Mouse (Mus musculus): Measurements from ENCODE around the gene Ispd. TPM values are rescaled to one million over a fixed set of nuclear protein-coding genes. Genes with fewer than 3 reads are reported as not detected.

Ispd gene
- polyA plus RNA-seq, 1 experiment, result not detected

DNA sequence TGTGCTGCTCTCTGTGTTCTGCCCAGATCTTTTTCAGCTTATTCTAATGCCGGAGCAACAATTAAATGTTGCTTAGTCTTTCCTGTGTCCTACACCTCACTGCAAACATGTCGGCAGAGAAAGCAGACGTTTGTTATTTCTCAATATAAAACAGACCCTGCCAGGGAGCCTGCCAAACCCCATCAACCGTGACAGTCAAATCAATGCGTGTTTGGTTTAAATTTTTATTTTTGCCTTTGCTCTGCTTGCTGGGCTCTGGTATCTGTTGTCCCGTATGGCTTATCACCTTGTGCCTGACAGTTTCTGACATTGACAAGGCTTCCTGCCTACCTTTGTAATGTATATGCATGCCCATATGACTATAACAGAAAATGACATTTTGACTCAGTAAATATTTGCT lies 285.5 kb downstream of the Ispd start:
- TF ChIP-seq POLR2A (IDR thresholded peaks at IDR 0.05; ENCODE audit: insufficient read depth, low read depth, low read length), result no peak
- TF ChIP-seq CTCF (IDR thresholded peaks at IDR 0.05; ENCODE audit: insufficient read depth, low read depth, low read length), result no peak
- WGBS, result 55% methylated on average over 6 of the region's 6 CpGs
- H3K27ac ChIP-seq (ENCODE audit: insufficient read depth, low read depth, low read length), result no peak overlapping the region
- no peaks in the 10 kb centered on the region for H3K4me1 ChIP-seq (ENCODE audit: control insufficient read depth, insufficient read depth, low read length)
- no peak overlapping the region for H3K4me3 ChIP-seq (ENCODE audit: insufficient read depth, low read depth, low read length)

DNA sequence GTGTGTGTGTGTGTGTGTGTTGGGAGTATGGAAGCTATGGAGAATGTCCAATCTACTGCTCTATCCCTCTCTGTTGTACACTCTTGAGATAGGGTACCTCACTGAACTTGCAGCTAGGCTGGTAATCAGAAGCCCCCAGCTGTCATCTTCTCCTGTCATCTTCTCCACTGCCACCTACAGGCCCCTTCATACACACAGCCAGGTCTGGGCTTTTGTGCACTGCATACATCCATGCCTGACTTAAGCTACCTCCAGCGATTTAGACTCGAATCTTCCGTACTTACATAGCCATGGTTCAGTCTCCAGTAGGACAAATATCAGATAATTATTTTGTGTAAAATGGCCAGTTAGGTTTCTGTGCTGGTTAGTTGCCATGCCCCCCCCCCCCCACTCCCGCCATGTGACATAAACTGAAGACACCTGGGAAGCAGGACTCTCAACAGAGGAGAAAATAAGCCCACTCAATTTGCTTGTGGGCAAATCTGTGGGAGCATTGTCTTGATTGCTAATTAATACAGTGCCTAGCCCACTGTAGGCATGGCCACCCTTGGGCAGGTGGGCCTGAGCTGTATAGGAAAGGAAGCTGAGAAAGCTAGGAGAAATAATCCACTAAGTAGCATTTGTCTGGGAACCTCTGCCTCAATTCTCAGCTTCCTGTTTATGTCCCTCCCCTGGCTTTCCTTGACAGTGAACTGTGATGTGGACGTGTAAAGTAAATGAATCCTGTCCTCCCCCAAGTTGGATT lies 289.1 kb downstream of the Ispd start:
- H3K27ac ChIP-seq (ENCODE audit: insufficient read depth, low read depth, low read length), result no peak overlapping the region
- no peaks in the 10 kb centered on the region for H3K4me1 ChIP-seq (ENCODE audit: control insufficient read depth, insufficient read depth, low read length)
- TF ChIP-seq CTCF (IDR thresholded peaks at IDR 0.05; ENCODE audit: insufficient read depth, low read depth, low read length) (no peak), POLR2A (IDR thresholded peaks at IDR 0.05; ENCODE audit: insufficient read depth, low read depth, low read length) (no peak)
- 80% methylated on average over 5 of the region's 5 CpGs for WGBS
- no peak overlapping the region for H3K4me3 ChIP-seq (ENCODE audit: insufficient read depth, low read depth, low read length)

DNA sequence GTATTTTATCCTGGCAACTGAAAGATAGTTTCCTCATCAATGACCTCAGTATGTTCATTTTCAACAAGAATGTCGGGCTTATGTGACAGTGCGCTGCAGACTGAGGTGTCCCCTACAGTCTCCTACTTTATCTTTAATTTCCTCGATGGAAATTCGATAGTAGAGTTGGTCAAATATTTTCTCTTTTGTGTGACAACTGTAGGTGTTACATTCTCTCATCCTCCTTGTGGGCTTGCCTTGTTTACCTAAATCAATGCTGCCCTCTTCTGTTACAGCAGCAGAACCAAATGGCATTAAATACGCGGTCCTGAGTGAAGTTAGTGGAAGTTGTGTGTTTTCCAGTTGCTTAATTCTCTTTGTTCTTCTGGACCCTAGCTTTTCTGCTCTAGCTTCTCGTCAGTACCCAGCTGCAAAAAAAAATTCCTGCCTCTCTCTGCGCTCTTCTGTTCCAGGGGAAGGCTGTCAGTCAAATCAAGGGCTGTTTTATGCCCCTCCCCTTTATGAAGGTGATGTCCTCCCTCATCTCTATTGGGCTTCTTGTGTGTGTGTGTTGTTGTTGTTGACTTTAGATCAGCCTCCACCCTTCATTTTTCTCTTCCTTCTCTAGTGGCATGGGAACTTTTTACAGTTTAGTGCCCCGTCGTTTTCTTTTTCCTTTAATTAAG lies 289.8 kb downstream of the Ispd start:
- TF ChIP-seq CTCF (IDR thresholded peaks at IDR 0.05; ENCODE audit: insufficient read depth, low read depth, low read length), result no peak
- no peak for TF ChIP-seq POLR2A (IDR thresholded peaks at IDR 0.05; ENCODE audit: insufficient read depth, low read depth, low read length)
- WGBS, result 39% methylated on average over 10 of the region's 10 CpGs
- Histone ChIP-seq H3K4me1 (ENCODE audit: control insufficient read depth, insufficient read depth, low read length) (no peaks in the 10 kb centered on the region), H3K27ac (ENCODE audit: insufficient read depth, low read depth, low read length) (no peak overlapping the region), H3K4me3 (ENCODE audit: insufficient read depth, low read depth, low read length) (no peak overlapping the region)

DNA sequence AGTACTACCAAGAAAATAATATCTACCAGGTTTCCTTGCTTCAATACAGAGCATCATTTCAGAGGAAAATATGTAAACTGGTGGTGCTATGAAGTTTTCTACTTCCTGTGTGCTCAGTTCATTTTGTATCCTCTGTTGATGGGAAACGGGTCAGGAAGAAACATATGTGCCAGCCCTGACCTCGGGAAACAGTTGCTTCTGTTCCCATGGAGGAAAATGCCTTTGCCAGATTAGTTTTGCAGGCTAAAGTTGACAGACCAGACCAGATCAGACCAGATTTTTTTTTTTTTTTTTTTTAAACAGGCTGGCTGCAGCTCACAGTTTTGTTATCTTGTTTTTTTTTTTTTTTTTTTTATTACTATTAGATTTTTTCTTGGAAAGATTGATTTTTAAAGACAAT lies 293.2 kb downstream of the Ispd start:
- H3K4me3 ChIP-seq (ENCODE audit: insufficient read depth, low read depth, low read length), result no peak overlapping the region
- H3K4me1 ChIP-seq (ENCODE audit: control insufficient read depth, insufficient read depth, low read length), result no peaks in the 10 kb centered on the region
- no peak for TF ChIP-seq CTCF (IDR thresholded peaks at IDR 0.05; ENCODE audit: insufficient read depth, low read depth, low read length)
- TF ChIP-seq POLR2A (IDR thresholded peaks at IDR 0.05; ENCODE audit: insufficient read depth, low read depth, low read length), result no peak
- no peak overlapping the region for H3K27ac ChIP-seq (ENCODE audit: insufficient read depth, low read depth, low read length)
- 64% methylated on average over 2 of the region's 2 CpGs for WGBS

- no peaks in the 10 kb centered on the region for H3K4me1 ChIP-seq (ENCODE audit: control insufficient read depth, insufficient read depth, low read length)
- WGBS, result 99% methylated on average over 4 of the region's 4 CpGs
- no peak for TF ChIP-seq CTCF (IDR thresholded peaks at IDR 0.05; ENCODE audit: insufficient read depth, low read depth, low read length)
- no peak for TF ChIP-seq POLR2A (IDR thresholded peaks at IDR 0.05; ENCODE audit: insufficient read depth, low read depth, low read length)
- H3K27ac ChIP-seq (ENCODE audit: insufficient read depth, low read depth, low read length), result no peak overlapping the region
- no peak overlapping the region for H3K4me3 ChIP-seq (ENCODE audit: insufficient read depth, low read depth, low read length)
Observed at GRCm38 (mm10) chr12:36678220-36678619, 297.0 kb downstream of the Ispd start.

- no peak overlapping the region for H3K27ac ChIP-seq (ENCODE audit: insufficient read depth, low read depth, low read length)
- 85% methylated on average over 2 of the region's 2 CpGs for WGBS
- TF ChIP-seq POLR2A (IDR thresholded peaks at IDR 0.05; ENCODE audit: insufficient read depth, low read depth, low read length) (no peak), CTCF (IDR thresholded peaks at IDR 0.05; ENCODE audit: insufficient read depth, low read depth, low read length) (no peak)
- no peak overlapping the region for H3K4me3 ChIP-seq (ENCODE audit: insufficient read depth, low read depth, low read length)
- H3K4me1 ChIP-seq (ENCODE audit: control insufficient read depth, insufficient read depth, low read length), result no peaks in the 10 kb centered on the region
Observed at GRCm38 (mm10) chr12:36680883-36681505, 299.7 kb downstream of the Ispd start.

- no peak overlapping the region for H3K4me3 ChIP-seq (ENCODE audit: insufficient read depth, low read depth, low read length)
- no peaks in the 10 kb centered on the region for H3K4me1 ChIP-seq (ENCODE audit: control insufficient read depth, insufficient read depth, low read length)
- H3K27ac ChIP-seq (ENCODE audit: insufficient read depth, low read depth, low read length), result no peak overlapping the region
- TF ChIP-seq POLR2A (IDR thresholded peaks at IDR 0.05; ENCODE audit: insufficient read depth, low read depth, low read length) (no peak), CTCF (IDR thresholded peaks at IDR 0.05; ENCODE audit: insufficient read depth, low read depth, low read length) (no peak)
- WGBS, result 85% methylated on average over 6 of the region's 6 CpGs
Observed at GRCm38 (mm10) chr12:36681779-36682178, 300.5 kb downstream of the Ispd start.

- Histone ChIP-seq H3K27ac (ENCODE audit: insufficient read depth, low read depth, low read length) (no peak overlapping the region), H3K4me1 (ENCODE audit: control insufficient read depth, insufficient read depth, low read length) (no peaks in the 10 kb centered on the region), H3K4me3 (ENCODE audit: insufficient read depth, low read depth, low read length) (no peak overlapping the region)
- 67% methylated on average over 2 of the region's 2 CpGs for WGBS
- TF ChIP-seq POLR2A (IDR thresholded peaks at IDR 0.05; ENCODE audit: insufficient read depth, low read depth, low read length), result no peak
Observed at GRCm38 (mm10) chr12:36694072-36694471, 312.8 kb downstream of the Ispd start.

- Histone ChIP-seq H3K27ac (ENCODE audit: insufficient read depth, low read depth, low read length) (no peak overlapping the region), H3K4me1 (ENCODE audit: control insufficient read depth, insufficient read depth, low read length) (no peaks in the 10 kb centered on the region), H3K4me3 (ENCODE audit: insufficient read depth, low read depth, low read length) (no peak overlapping the region)
- TF ChIP-seq CTCF (IDR thresholded peaks at IDR 0.05; ENCODE audit: insufficient read depth, low read depth, low read length) (no peak), POLR2A (IDR thresholded peaks at IDR 0.05; ENCODE audit: insufficient read depth, low read depth, low read length) (no peak)
- WGBS, result 35% methylated on average over 1 of the region's 1 CpGs
Observed at GRCm38 (mm10) chr12:36704380-36704779, 323.1 kb downstream of the Ispd start.

All from olfactory bulb, adult 2 months (tissue).